In the genomic region with DNA sequence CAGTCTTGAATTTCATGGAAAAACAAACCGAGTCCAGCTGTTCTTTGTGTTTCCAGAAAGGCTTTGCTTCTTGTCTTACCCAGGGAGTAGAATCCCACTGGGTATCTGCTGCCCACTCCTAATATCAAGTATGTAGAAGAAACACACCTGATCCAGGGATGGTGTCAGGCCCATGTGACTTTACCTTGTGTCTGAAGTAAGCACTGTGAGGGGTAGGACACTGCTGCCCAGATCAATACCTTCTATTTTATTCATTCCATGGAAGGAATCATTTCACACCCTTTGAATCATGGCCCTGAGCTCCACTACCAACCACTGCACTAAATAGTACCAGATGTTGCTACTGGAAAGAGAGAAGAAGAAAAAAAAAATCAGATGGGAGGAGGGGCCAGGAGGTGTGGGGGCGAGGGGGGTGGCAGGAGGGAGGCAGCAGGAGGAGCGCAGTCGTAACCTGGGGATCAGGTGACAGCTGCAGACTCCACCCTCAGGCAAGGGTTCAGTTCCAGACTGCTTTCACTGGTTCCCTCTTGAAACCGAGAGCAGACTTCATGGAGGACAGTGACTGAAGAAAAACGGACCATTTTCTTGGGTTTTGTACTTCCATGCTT, we compare ENCODE assay signal across 11 mouse cellular contexts. TPM values are rescaled to one million over a fixed set of nuclear protein-coding genes. Genes with fewer than 3 reads are reported as not detected.
DNase-seq lines count a peak whose midpoint lies in the region.
"Had no signal": no experiment of that assay in that cellular context is flagged by ENCODE, and none has a peak within 500 bp of the region (broad histone marks: within the 10 kb centered on the region; RNA-seq: fewer than 3 reads in every experiment).

No protein-coding gene starts in this region.

- H3K27me3 ChIP-seq in limb, embryonic 10.5 days (ENCODE audit: low read depth, poor library complexity, severe bottlenecking) = no peaks in the 10 kb centered on the region
- H3K27me3 ChIP-seq: heart, embryonic 12.5 days had no signal

- H3K9me3 ChIP-seq in limb, embryonic 10.5 days (replicated peaks) = no peaks in the 10 kb centered on the region
- H3K9me3 ChIP-seq: heart, embryonic 12.5 days had no signal

- H3K4me3 ChIP-seq in limb, embryonic 10.5 days = no peak overlapping the region
- H3K4me3 ChIP-seq: heart, embryonic 12.5 days had no signal

- H3K36me3 ChIP-seq in limb, embryonic 10.5 days = no peaks in the 10 kb centered on the region

- H3K27ac ChIP-seq in limb, embryonic 10.5 days = peak overlapping the region; percentile 75

- peaks cover 46% of the 10 kb centered on the region for H3K4me1 ChIP-seq in limb, embryonic 10.5 days

- 24% methylated on average over 6 of the region's 6 CpGs for WGBS in limb, embryonic 10.5 days

- DNase-seq in spleen, postnatal 36 days (ENCODE audit: low spot score in 2 of 2) = peak; percentile 52 to 64
- no peak for DNase-seq in spleen, postnatal 14 days (ENCODE audit: low spot score in 2 of 2)
- peak; percentile 25 for DNase-seq in embryo, embryonic 9.5 days (ENCODE audit: extremely low spot score)
- DNase-seq in limb, embryonic 10.5 days (ENCODE audit: low spot score) = peak; percentile 76
- DNase-seq in thymus, postnatal 4 days = peak; percentile 72
- DNase-seq in cerebellum, adult 11 months = no peak
- DNase-seq in kidney, adult 8-10 months = no peak
- no peak for DNase-seq in cerebellum, postnatal 36 days
- DNase-seq: adrenal gland, adult 8-10 months; lung, postnatal 14 days had no signal

RNA-seq across cellular contexts. Expression of a gene that starts 12.1 kb away (rescaled TPM):
- 0.56 and 0.96 TPM in 2 replicates for polyA plus RNA-seq in limb, embryonic 10.5 days (2016; fragmentation: Nextera tagmentation; extraction: Ambion mirVana)

RNA-seq across cellular contexts. Expression of a gene that starts 33.1 kb away (rescaled TPM):
- polyA plus RNA-seq in limb, embryonic 10.5 days (2016; fragmentation: Nextera tagmentation; extraction: Ambion mirVana) = 3.1 and 3.5 TPM in 2 replicates

Comparison
In these comparisons a context has a peak if more than half of its experiments do, and no peak if none do; other contexts are left out.
1. DNase-seq: peak in spleen, postnatal 36 days (2 of 2), embryo, embryonic 9.5 days (single experiment), limb, embryonic 10.5 days (single experiment) and thymus, postnatal 4 days (single experiment); none in spleen, postnatal 14 days (0 of 2), cerebellum, adult 11 months (single experiment), kidney, adult 8-10 months (0 of 2) and cerebellum, postnatal 36 days (0 of 2).